Mouse (Mus musculus) cerebellum, postnatal 10 days (tissue): ENCODE measurements around the gene Enkd1.
A peak's percentile ranks its signal among the peaks of the same experiment; 100 is the strongest.

Experiments used
- DNase-seq, 2 experiments: peaks; one replicate each; pipeline ENCODE4 v3.0.0; 2021; ENCODE audit warnings: mixed read lengths in 2 of 2

Enkd1 gene

GRCm38 (mm10) chr8:105707498-105708403 is at the start of gene Enkd1, which contains the start of gene 4933405L10Rik:
Gene Enkd1, minus strand, starts transcription at chr8:105708210.
Gene 4933405L10Rik, plus strand, starts transcription at chr8:105707655.
- DNase-seq, result peak; percentile 93 to 95

GRCm38 (mm10) chr8:105754688-105755087 is 46.7 kb upstream of the Enkd1 start:
- no peak for DNase-seq

- DNase-seq, result no peak
Measured at GRCm38 (mm10) chr8:105753916-105754315, 45.9 kb upstream of the Enkd1 start.

GRCm38 (mm10) chr8:105750606-105751005 is 42.6 kb upstream of the Enkd1 start:
- DNase-seq, result peak; percentile 76 to 79

- no peak for DNase-seq
Measured at GRCm38 (mm10) chr8:105743301-105743700, 35.3 kb upstream of the Enkd1 start.

- DNase-seq, result no peak
Measured at GRCm38 (mm10) chr8:105739216-105739615, 31.2 kb upstream of the Enkd1 start.

- no peak for DNase-seq
Measured at GRCm38 (mm10) chr8:105732186-105732585, 24.2 kb upstream of the Enkd1 start.

- no peak for DNase-seq
Measured at GRCm38 (mm10) chr8:105727397-105728124, 19.6 kb upstream of the Enkd1 start.

GRCm38 (mm10) chr8:105725726-105726125 is 17.7 kb upstream of the Enkd1 start:
- DNase-seq, result no peak

- peak; percentile 61 to 70 for DNase-seq
Measured at GRCm38 (mm10) chr8:105722861-105723260, 14.9 kb upstream of the Enkd1 start.

GRCm38 (mm10) chr8:105719637-105720036 is 11.6 kb upstream of the Enkd1 start:
- DNase-seq, result no peak

GRCm38 (mm10) chr8:105716302-105716945 is 8.4 kb upstream of the Enkd1 start:
- DNase-seq, result no peak

GRCm38 (mm10) chr8:105715042-105715441 is 7.0 kb upstream of the Enkd1 start:
- DNase-seq, result no peak

GRCm38 (mm10) chr8:105714139-105714538 is 6.1 kb upstream of the Enkd1 start:
- DNase-seq, result peak; percentile 95 to 98

- DNase-seq, result no peak
Measured at GRCm38 (mm10) chr8:105712286-105712685, 4.3 kb upstream of the Enkd1 start.

GRCm38 (mm10) chr8:105709317-105709716 is 1.3 kb upstream of the Enkd1 start:
- no peak for DNase-seq

GRCm38 (mm10) chr8:105708675-105709074 is 665 bp upstream of the Enkd1 start:
- no peak for DNase-seq

GRCm38 (mm10) chr8:105706426-105706825 is 1.6 kb downstream of the Enkd1 start:
- peak; percentile 48 to 53 for DNase-seq

GRCm38 (mm10) chr8:105704955-105705354 is 3.1 kb downstream of the Enkd1 start:
- peak; percentile 91 to 93 for DNase-seq

- peak; percentile 64 to 67 for DNase-seq
Measured at GRCm38 (mm10) chr8:105704146-105704812, 3.7 kb downstream of the Enkd1 start.

GRCm38 (mm10) chr8:105702731-105703415 is 5.1 kb downstream of the Enkd1 start:
- DNase-seq, result peak; percentile 38 to 46

- peak; percentile 46 to 57 for DNase-seq
Measured at GRCm38 (mm10) chr8:105702001-105702401, 6.0 kb downstream of the Enkd1 start.
